Mouse (Mus musculus) heart, postnatal 10 days (tissue): Measurements from ENCODE around the gene Atp5c1. TPM values are rescaled to one million over a fixed set of nuclear protein-coding genes. Genes with fewer than 3 reads are reported as not detected.
A peak's percentile ranks its signal among the peaks of the same experiment; 100 is the strongest.

Experiments used
- DNase-seq, 2 experiments: peaks; one replicate each; pipeline ENCODE4 v3.0.0; 2021
- intact Hi-C: fragments of 180-260 bp; cut with DNase I; formaldehyde crosslinking; loops from one replicate; pipeline ENCODE4 v1.15.1; 2025
- total RNA-seq, 2 experiments: library from RNA; stranded (reverse); gene quantifications; 2 replicates each; pipeline ENCODE4 v1.2.3; 2021

Gene Atp5c1
- total RNA-seq, 2 experiments from 2014 or later: 1,250 to 1,330 TPM

DNA sequence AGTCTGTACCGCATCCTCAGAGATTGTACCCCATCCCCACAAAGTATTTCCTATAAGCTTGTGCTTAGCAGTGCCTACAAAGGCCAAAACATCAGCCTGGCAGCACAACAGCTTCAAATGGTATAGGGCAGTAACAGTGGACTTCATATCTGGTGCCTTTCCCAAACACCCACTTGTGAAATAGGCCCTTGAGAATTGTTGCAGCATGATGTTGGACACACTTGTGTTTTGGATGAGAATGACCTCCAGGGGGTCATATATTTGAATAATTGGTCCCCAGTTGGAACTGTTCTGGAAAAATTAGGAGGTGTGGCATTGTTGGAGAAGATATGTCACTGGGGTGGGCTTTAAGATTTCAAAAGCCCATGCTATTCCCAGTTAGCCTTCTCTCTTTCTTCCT, 28.3 kb downstream of the Atp5c1 start:
- intact Hi-C loops: no loop called here
- no peak for DNase-seq

DNA sequence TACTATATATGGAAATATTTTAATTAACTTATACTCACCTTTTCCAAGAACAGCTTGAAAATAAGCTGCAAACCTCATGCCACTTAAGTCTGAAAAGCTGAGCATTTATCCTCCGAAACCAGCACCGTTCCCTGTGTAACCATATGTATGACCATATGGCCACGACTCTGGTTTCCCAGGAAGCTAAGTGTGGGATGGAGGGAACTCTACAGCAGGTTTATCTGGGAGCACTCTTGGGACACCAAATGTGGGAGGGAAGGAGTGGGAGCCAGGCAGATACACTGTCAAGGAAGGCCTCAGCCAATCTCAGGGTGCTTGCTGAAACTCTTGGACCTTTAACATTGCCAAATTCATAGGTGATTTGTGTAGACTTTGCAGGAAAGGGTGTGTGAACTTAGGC, 29.4 kb downstream of the Atp5c1 start:
- no peak for DNase-seq
- intact Hi-C loops: no loop called here

DNA sequence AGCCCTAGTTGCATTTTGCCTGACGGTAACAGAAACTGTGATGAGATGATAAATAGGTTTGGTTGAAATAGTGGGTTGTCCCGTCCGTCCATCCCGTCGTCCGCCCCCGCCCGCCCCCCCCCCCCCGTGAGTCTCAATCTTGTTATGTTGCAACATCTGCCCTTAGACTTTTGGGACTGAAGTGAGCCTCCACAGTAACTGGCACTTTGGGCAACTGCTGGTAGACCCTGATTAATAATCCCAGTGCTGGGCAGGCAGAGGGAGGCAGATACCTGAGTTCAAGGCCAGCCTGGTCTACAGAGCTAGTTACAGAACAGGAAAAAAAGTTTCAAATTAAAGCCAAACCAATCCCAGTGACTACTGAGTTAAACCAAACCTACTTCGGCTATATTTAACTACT, 30.9 kb downstream of the Atp5c1 start:
- intact Hi-C loops: no loop called here
- no peak for DNase-seq

DNA sequence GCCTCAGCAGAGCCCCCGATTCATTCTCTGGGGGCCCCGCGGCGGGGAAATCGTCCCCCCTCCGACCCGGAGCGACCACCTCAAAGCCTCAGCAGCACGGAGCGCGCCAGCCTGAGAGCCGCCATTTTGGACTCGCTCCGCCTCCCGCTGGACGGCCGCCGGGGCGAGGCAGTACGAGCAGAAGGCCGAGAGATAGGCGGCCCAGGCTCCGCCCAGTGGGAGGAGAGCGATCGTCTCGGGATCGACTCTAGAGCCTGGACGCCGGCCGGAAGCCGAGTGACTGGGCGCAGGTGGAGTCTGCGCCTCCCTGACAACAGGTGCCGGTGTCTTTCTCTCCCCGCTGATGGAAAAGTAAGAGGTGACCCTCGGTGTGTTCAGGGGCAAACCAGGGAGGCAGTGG, 31.8 kb downstream of the Atp5c1 start, which contains the start of gene Taf3:
Gene Taf3, minus strand, starts transcription at position 136 of the 400 bp plus-strand sequence.
- intact Hi-C loops: no loop called here
- DNase-seq: peak; percentile 95 to 96

DNA sequence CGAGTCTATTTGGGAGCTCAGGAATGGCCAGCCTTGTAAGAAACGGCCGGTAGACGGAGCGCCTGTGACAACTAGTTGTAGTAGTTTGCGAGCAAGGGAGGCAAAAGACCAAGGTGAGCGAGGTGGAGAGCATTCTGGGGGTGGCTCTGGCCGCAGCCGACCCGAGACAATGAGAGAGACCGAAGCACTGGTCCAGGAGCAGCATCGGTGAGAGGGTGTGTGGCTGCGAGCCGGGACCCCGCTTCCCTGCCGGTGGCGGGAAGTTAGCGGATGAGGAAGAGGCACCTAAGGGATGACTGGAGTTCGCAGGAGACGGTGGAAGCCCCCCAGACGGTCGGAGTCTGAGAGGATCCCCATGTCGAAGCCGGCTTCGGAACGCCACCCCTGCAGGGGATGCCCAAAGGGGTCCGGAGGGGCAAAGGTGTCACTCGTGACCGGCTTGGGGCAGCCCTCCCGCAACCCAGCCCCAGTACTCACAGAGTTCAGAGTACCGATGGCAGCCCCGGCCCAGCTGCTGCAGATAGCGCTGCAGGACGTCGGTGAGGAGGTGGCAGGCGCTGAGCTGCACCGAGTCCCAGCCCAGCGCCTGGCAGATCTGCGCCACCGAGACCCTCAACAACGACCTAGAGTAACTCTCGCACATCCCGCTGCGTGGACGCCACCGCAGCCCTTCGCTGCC, 32.4 kb downstream of the Atp5c1 start:
- intact Hi-C loops: no loop called here
- DNase-seq: peak; percentile 30 to 43

DNA sequence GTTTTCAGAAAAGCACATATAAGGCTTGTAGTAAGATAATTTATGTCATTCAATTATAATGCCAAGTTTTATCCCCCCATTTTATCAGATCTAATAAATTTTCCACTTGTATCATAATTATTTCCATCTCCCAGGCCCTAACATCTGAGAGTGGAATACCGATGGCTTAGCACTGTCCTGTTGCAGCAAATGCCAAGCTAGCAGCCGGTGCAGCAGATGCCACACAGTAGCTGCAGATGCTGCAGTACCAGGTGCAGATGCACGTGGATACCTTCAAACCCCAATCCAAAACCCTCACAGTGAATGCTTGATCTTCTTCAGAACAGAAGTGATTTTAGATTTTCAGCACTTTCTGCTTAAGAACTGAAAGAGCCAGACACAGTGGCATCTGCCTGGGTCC, 45.3 kb downstream of the Atp5c1 start:
- intact Hi-C loops: no loop called here
- DNase-seq: no peak

DNA sequence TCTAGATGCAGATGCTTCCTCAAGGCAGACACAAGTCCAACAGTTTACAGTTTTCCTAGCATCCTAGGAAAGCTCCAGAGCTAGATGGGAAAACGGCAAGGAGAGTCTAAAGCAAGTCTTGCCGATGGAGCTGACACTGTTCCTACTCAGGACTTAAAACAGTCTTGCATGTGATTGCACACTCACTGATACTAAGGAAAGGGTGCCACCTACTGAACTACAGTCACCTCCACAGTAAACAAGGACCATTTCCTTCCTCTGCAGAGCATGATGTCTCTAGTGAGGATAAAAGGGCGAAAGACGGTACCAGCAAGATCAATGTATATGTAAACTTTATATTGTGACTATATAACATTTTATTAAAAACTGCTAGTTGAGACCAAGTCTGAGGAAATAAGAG, 46.6 kb downstream of the Atp5c1 start:
- DNase-seq: no peak
- intact Hi-C loops: no loop called here

DNA sequence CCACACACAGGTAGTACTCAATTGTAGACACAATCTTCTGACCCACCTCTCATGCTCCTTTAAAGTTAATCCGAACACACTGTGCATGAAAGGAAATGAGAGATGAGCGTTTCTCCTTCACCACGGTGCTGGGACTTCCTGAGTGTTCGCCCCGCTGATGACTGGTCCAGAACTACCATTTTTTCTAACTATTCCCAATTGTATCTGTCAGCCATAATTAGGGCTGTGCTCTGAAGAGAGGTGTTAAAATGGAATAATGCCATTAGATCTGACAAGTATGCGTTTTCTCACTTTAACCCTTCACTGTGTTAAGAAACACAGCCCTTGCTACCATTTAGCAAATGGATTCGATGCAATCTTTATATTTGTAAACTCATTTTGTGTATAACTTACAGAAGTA, 50.6 kb downstream of the Atp5c1 start:
- DNase-seq: no peak
- intact Hi-C loops: no loop called here

DNA sequence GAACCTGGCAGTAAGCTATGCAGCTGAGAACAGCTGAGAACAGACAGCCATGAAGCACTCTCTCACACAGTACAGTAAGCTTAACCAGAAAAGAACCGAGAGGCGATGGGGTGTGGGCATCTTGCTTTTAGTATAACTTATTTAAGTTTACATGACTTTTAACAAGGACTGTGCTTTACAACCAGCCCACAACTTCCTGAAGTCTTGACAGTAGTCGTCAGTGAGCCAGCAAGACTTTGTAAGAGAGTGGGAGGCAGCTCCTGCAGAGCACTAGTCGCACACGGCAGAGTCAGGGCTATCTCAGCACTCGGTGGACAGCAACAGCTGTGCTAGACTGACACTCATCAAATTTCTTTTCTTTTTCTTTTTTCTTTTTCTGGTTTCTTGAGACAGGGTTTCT, 56.0 kb downstream of the Atp5c1 start:
- intact Hi-C loops: no loop called here
- DNase-seq: no peak

DNA sequence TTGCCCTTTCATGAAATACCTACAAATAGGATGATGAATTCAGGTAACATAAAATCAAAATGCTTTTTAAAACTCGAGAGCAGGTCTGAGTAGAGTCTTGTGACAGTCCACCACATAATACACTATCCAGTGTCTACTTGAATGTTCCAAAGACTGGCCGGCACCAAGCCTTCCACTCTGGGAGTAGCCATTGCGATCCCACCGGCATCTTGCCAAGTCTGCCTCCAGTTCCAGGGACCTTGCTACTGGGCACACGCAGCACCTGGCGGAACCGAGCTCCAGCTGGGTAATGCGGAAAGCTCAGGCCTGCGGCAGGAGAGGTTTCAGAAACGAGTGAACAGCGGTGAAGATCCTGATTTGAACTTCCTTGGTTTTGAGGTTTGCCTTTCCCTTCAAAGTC, 59.0 kb downstream of the Atp5c1 start:
- intact Hi-C loops: no loop called here
- no peak for DNase-seq

DNA sequence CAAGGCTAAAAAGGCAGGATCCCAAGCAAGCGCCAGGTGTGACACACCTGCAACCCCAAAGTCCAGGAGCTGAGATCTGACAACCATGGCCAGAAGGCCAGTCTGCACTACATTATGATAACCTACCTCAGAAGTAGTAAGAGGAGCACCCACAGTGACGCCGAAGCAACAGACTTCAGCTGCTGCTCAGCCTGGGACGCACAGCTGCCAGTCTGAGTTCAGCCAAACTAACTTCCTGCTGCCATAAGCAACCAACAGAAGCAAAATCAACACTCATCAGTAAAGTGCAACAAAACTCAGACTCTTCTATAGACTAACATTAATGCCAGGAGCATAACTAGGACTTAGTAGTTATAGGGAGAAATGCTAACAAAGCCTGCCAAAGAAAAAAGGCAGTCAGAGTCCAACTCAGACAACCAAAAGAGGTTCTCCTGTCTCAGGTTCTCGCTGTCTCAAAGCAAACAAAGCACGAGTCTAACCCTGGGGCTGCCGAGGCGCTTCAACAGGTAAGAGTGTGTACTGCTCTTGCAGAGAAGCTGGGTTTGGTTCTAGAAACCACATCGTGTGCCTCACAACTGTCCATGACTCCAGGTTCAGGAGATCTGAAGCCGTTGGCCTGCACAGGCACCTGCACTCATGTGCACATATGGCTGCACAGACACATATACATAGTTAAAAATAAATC, 65.2 kb downstream of the Atp5c1 start:
- intact Hi-C loops: no loop called here
- no peak for DNase-seq

DNA sequence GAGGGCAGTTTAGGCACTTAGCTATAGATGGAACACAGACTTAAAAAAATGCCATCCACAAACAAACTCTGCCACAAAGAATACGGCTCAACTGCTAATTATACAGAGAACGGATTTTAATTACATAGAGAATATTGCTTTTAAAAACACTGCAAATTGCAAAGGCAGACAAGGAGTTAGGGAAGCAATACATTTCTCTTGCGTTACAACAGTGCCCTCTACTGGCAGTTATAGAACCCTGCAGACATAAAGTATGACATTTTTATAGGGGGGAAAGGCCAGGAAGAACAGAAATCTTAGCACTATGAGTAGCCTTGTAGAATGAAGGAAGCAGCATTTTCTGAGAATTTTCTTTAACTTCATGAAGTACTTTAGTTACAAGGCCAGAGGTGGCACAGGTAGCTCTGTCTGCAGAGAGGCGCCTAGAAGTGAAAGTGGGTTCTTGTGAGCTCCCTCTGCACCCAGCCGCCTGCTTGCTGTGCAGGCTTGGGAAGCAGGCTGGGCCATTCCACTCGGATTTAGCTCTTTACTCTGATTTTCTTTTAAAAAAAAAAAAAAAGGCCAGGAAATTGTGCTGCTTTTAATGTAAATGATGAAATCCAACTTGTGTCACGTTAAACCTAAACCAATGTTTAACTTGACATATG, 69.9 kb downstream of the Atp5c1 start:
- intact Hi-C loops: loop anchor here (1.0 to 2.0 kb wide), 2 partner anchors 122 to 1334 kb away; partner anchors contain the start of gene 9230102O04Rik
- DNase-seq: peak; percentile 53 to 65

DNA sequence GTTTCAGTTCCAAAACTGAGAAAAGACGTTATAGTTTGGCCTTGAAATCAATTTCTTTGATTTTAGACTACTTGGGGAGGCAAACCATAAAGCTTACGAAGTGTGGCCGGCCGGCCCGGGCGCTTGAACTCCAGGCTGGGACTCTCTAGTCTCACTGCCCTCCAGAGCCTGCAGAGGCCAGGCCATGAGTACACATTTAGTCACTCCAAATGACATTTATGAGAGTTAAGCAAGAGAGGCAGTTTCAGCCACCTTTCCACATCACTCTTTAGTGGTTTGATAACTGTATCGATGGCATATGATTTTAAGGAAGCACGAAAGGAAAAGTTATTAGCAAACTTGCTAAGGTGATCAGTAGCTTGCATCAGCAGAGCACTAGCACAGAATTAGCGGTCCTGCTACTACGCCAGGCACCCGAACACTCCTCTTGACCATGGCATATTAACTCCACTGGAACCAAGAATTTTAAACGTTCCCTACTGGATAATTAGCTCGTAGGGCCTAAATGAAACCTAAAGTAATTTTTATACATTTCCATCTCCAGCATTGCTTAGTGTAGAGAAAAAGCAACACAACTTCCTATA, 70.5 kb downstream of the Atp5c1 start:
- intact Hi-C loops: loop anchor here (1.0 to 2.0 kb wide), 3 partner anchors 67 to 1333 kb away; partner anchors contain the start of gene 9230102O04Rik
- no peak for DNase-seq

DNA sequence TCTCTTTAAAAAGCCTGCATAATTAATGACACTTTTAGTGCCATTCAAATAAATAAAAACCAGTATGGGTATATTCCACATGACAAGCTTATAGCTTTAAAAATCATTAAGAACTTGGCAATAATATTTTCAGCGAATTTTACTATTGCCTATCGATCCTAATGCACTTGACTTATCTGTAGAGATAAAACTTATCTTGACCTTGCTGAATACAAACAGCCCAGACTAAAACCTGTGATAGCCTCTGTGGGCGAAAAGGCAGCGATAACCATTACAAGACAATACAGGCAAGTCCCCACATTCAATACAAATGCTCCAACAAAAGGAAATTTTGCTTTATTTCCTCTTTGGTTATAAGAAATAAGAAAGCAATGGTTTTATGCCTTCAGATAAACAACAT, 71.7 kb downstream of the Atp5c1 start:
- intact Hi-C loops: loop anchor here (1.0 to 2.0 kb wide), 2 partner anchors 66 to 1252 kb away; no protein-coding TSS in a partner anchor
- DNase-seq: no peak

Other genes with a start within 250 kb of the Atp5c1 start
- gene 4930412O13Rik, start 199.3 kb downstream of the Atp5c1 start, total RNA-seq: not detected
- not detected for gene 9230102O04Rik, start 191.0 kb downstream of the Atp5c1 start, total RNA-seq
- under 1 TPM; 0.86 to 0.92 TPM for gene Gata3, start 190.5 kb downstream of the Atp5c1 start, total RNA-seq
- gene Taf3, start 31.9 kb downstream of the Atp5c1 start, total RNA-seq: 1 to 10 TPM; 8.3 to 8.4 TPM
- 10 to 100 TPM; 10.3 to 11.3 TPM for gene Kin, start 83 bp upstream of the Atp5c1 start, total RNA-seq
- under 1 TPM; 0.14 to 0.32 TPM for gene Itih2, start 50.9 kb upstream of the Atp5c1 start, total RNA-seq
- 10 to 100 TPM; 33.3 to 35.8 TPM for gene Itih5, start 73.1 kb upstream of the Atp5c1 start, total RNA-seq